Mouse (Mus musculus) liver, embryonic 15.5 days (tissue): ENCODE measurements around the gene Parva. TPM values are rescaled to one million over a fixed set of nuclear protein-coding genes. Genes with fewer than 3 reads are reported as not detected.

ENCODE experiments used
- ATAC-seq: fragments of 200-750 bp; cut with Nextera tagmentation; 2 replicates; pipeline ENCODE4 v1.8.0; 2017; ENCODE audit warnings: moderate number of reproducible peaks, mild to moderate bottlenecking, moderate library complexity; ENCODE audit not compliant: insufficient read depth
- H3K27ac ChIP-seq: fragments of 300-500 bp; sonication (generic); replicated peaks from 2 replicates; pipeline ENCODE4 v1.5.1; 2015; ENCODE audit warnings: mild to moderate bottlenecking, inconsistent platforms
- H3K27me3 ChIP-seq: fragments of 300-500 bp; sonication (generic); 2 replicates; pipeline ENCODE4 v1.6.1; 2015; ENCODE audit warnings: mild to moderate bottlenecking, inconsistent platforms
- H3K36me3 ChIP-seq: fragments of 300-500 bp; sonication (generic); replicated peaks from 2 replicates; pipeline ENCODE4 v1.6.1; 2015; ENCODE audit warnings: moderate library complexity, mild to moderate bottlenecking, inconsistent platforms
- H3K4me1 ChIP-seq: fragments of 300-500 bp; sonication (generic); replicated peaks from 2 replicates; pipeline ENCODE4 v1.6.1; 2015; ENCODE audit warnings: inconsistent platforms
- H3K4me2 ChIP-seq: fragments of 300-500 bp; sonication (generic); 2 replicates; pipeline ENCODE4 v1.6.1; 2015; ENCODE audit warnings: moderate library complexity, mild to moderate bottlenecking, inconsistent platforms
- H3K4me3 ChIP-seq: fragments of 300-500 bp; sonication (generic); replicated peaks from 2 replicates; pipeline ENCODE4 v1.5.1; 2015; ENCODE audit warnings: mild to moderate bottlenecking, inconsistent platforms
- H3K9ac ChIP-seq: fragments of 300-500 bp; sonication (generic); 2 replicates; pipeline ENCODE4 v1.6.1; 2015; ENCODE audit warnings: moderate library complexity, mild to moderate bottlenecking, inconsistent platforms
- H3K9me3 ChIP-seq: fragments of 300-500 bp; sonication (generic); replicated peaks from 2 replicates; pipeline ENCODE4 v1.6.1; 2016; ENCODE audit warnings: inconsistent platforms
- WGBS: fragments of 180-500 bp; shearing (Covaris S2); methylation state at CpG from one replicate; pipeline ENCODE4 v1.1.7; 2015; ENCODE audit warnings: mixed read lengths; ENCODE audit not compliant: insufficient replicate concordance; 5-methylcytosine and 5-hydroxymethylcytosine counted together
- polyA plus RNA-seq: library from polyadenylated mRNA; unstranded; fragments of >200 nt; fragmentation: Nextera tagmentation; extraction: Ambion mirVana; gene quantifications from 2 replicates; pipeline ENCODE4 v1.2.1, GENCODE M21; 2015

Gene Parva
- polyA plus RNA-seq, 1 experiment from 2014 or later, result 7.4 TPM

DNA sequence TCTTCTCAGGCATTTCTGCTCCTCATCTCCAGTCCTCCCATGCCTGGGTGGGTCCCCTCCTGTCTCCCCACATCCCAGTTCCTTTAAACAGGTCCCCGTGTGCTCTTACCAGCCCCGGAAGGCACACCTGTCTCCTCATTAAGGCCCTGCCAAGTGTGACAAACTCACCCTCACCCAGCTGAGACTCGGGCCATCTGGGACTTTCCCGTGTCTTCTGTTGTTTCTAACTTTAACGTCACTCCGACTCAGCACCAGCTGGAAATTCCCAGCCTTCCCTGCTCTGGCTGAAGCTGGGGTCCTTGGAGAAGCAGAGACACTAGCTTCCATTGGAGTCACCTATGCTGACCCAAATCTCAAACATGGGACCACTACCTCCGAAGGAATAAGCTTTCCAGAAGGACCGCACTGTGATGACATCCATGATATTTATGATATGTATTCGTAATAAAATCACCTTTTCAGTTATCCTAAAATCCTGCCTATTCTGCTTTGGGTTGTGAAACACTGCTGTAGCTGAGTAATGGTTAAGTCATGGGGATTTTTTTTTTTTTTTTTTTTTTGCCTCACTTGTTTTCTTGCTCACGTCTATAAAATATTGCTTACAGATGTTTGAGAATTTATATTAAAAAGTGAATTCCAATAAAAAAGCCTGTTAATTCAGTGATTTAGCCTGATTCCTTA lies 72.3 kb downstream of the Parva start:
- Histone ChIP-seq H3K4me2 (no peak overlapping the region), H3K4me1 (no peaks in the 10 kb centered on the region; the same call in 1 of the 2 replicates), H3K36me3 (no peaks in the 10 kb centered on the region), H3K27ac (no peak overlapping the region), H3K4me3 (no peak overlapping the region), H3K27me3 (no peaks in the 10 kb centered on the region), H3K9me3 (no peaks in the 10 kb centered on the region), H3K9ac (no peak overlapping the region)
- ATAC-seq, result no peak
- WGBS, result 44% methylated on average over 10 of the region's 10 CpGs

GRCm38 (mm10) chr7:112500134-112500490 lies 72.8 kb downstream of the Parva start:
- no peak overlapping the region for H3K9ac ChIP-seq
- H3K9me3 ChIP-seq, result no peaks in the 10 kb centered on the region
- H3K4me1 ChIP-seq, result no peaks in the 10 kb centered on the region; the same call in 1 of the 2 replicates
- no peak overlapping the region for H3K27ac ChIP-seq
- H3K27me3 ChIP-seq, result no peaks in the 10 kb centered on the region
- WGBS, result 11% methylated on average over 7 of the region's 7 CpGs
- ATAC-seq, result no peak
- no peak overlapping the region for H3K4me2 ChIP-seq
- H3K36me3 ChIP-seq, result no peaks in the 10 kb centered on the region
- H3K4me3 ChIP-seq, result no peak overlapping the region

- H3K36me3 ChIP-seq, result no peaks in the 10 kb centered on the region
- H3K4me3 ChIP-seq, result no peak overlapping the region
- 50% methylated on average over 18 of the region's 18 CpGs for WGBS
- peaks cover 4% of the 10 kb centered on the region; the same call in 1 of the 2 replicates for H3K4me1 ChIP-seq
- no peak overlapping the region for H3K4me2 ChIP-seq
- no peak overlapping the region for H3K27ac ChIP-seq
- H3K9ac ChIP-seq, result no peak overlapping the region
- no peak for ATAC-seq
- H3K27me3 ChIP-seq, result no peaks in the 10 kb centered on the region
- no peaks in the 10 kb centered on the region for H3K9me3 ChIP-seq
Measured at GRCm38 (mm10) chr7:112502050-112502809, 74.9 kb downstream of the Parva start.

GRCm38 (mm10) chr7:112502845-112503244 lies 75.5 kb downstream of the Parva start:
- WGBS, result 49% methylated on average over 5 of the region's 5 CpGs
- H3K9me3 ChIP-seq, result no peaks in the 10 kb centered on the region
- H3K4me1 ChIP-seq, result peaks cover 4% of the 10 kb centered on the region; the same call in 1 of the 2 replicates
- H3K27ac ChIP-seq, result no peak overlapping the region
- H3K36me3 ChIP-seq, result no peaks in the 10 kb centered on the region
- H3K27me3 ChIP-seq, result no peaks in the 10 kb centered on the region
- ATAC-seq, result no peak
- H3K4me2 ChIP-seq, result no peak overlapping the region
- H3K4me3 ChIP-seq, result no peak overlapping the region
- no peak overlapping the region for H3K9ac ChIP-seq

DNA sequence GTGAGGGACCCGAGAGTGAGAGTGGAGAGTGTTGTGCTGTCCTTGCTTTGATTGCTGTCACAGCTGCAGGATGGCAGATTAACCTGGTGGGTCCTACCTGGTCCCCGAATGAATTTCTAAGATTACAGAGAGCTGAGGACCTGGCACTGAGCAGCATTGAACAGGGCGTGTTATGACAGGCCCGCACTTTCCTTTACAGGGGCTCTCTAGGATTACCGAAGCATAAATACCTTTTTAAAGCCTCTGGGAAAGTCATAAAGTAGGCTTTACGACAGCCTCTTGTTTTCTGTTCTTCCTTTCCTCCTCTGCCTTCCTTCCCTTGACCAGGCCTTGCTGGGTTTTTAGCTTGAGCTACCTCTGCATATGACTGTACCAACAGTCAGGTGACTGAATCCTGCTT lies 76.1 kb downstream of the Parva start:
- Histone ChIP-seq H3K4me3 (no peak overlapping the region), H3K27me3 (no peaks in the 10 kb centered on the region), H3K36me3 (no peaks in the 10 kb centered on the region), H3K4me2 (no peak overlapping the region), H3K4me1 (peaks cover 4% of the 10 kb centered on the region; the same call in 1 of the 2 replicates), H3K27ac (no peak overlapping the region), H3K9me3 (no peaks in the 10 kb centered on the region), H3K9ac (no peak overlapping the region)
- no peak for ATAC-seq
- WGBS, result 57% methylated on average over 6 of the region's 6 CpGs

- ATAC-seq, result no peak
- Histone ChIP-seq H3K9ac (no peak overlapping the region), H3K9me3 (no peaks in the 10 kb centered on the region), H3K4me3 (no peak overlapping the region), H3K4me1 (peaks cover 4% of the 10 kb centered on the region; the same call in 1 of the 2 replicates), H3K36me3 (no peaks in the 10 kb centered on the region), H3K4me2 (no peak overlapping the region), H3K27me3 (no peaks in the 10 kb centered on the region), H3K27ac (no peak overlapping the region)
- 23% methylated on average over 3 of the region's 3 CpGs for WGBS
Measured at GRCm38 (mm10) chr7:112503917-112504316, 76.6 kb downstream of the Parva start.

- Histone ChIP-seq H3K4me1 (0 out of 2 replicates have a peak, but pooled peaks cover 6% of the 10 kb centered on the region), H3K36me3 (no peaks in the 10 kb centered on the region), H3K4me2 (no peak overlapping the region), H3K4me3 (no peak overlapping the region), H3K27ac (no peak overlapping the region), H3K27me3 (no peaks in the 10 kb centered on the region), H3K9me3 (no peaks in the 10 kb centered on the region), H3K9ac (no peak overlapping the region)
- ATAC-seq, result no peak
- WGBS, result 60% methylated on average over 8 of the region's 8 CpGs
Measured at GRCm38 (mm10) chr7:112509107-112509506, 81.8 kb downstream of the Parva start.

- Histone ChIP-seq H3K27ac (no peak overlapping the region), H3K9ac (no peak overlapping the region), H3K36me3 (no peaks in the 10 kb centered on the region), H3K4me3 (no peak overlapping the region), H3K4me2 (no peak overlapping the region), H3K4me1 (0 out of 2 replicates have a peak, but pooled peaks cover 6% of the 10 kb centered on the region), H3K9me3 (no peaks in the 10 kb centered on the region), H3K27me3 (no peaks in the 10 kb centered on the region)
- 48% methylated on average over 10 of the region's 10 CpGs for WGBS
- ATAC-seq, result no peak
Measured at GRCm38 (mm10) chr7:112510336-112511048, 83.2 kb downstream of the Parva start.

- Histone ChIP-seq H3K27ac (no peak overlapping the region), H3K9ac (no peak overlapping the region), H3K4me1 (0 out of 2 replicates have a peak, but pooled peaks cover 5% of the 10 kb centered on the region), H3K27me3 (no peaks in the 10 kb centered on the region), H3K9me3 (no peaks in the 10 kb centered on the region), H3K36me3 (no peaks in the 10 kb centered on the region), H3K4me3 (no peak overlapping the region), H3K4me2 (no peak overlapping the region)
- 63% methylated on average over 8 of the region's 8 CpGs for WGBS
- no peak for ATAC-seq
Measured at GRCm38 (mm10) chr7:112511309-112511708, 84.0 kb downstream of the Parva start.

GRCm38 (mm10) chr7:112512257-112512656 lies 85.0 kb downstream of the Parva start:
- no peaks in the 10 kb centered on the region for H3K27me3 ChIP-seq
- no peak overlapping the region for H3K27ac ChIP-seq
- 0 out of 2 replicates have a peak, but pooled peaks cover 3% of the 10 kb centered on the region for H3K4me1 ChIP-seq
- WGBS, result 33% methylated on average over 3 of the region's 3 CpGs
- ATAC-seq, result no peak
- no peak overlapping the region for H3K4me3 ChIP-seq
- H3K9me3 ChIP-seq, result no peaks in the 10 kb centered on the region
- no peaks in the 10 kb centered on the region for H3K36me3 ChIP-seq
- H3K4me2 ChIP-seq, result no peak overlapping the region
- H3K9ac ChIP-seq, result no peak overlapping the region

GRCm38 (mm10) chr7:112512895-112513294 lies 85.6 kb downstream of the Parva start:
- H3K27ac ChIP-seq, result no peak overlapping the region
- ATAC-seq, result no peak
- no peak overlapping the region for H3K4me3 ChIP-seq
- no peaks in the 10 kb centered on the region for H3K9me3 ChIP-seq
- no peak overlapping the region for H3K4me2 ChIP-seq
- H3K27me3 ChIP-seq, result no peaks in the 10 kb centered on the region
- WGBS, result 76% methylated on average over 1 of the region's 1 CpGs
- H3K9ac ChIP-seq, result no peak overlapping the region
- H3K36me3 ChIP-seq, result no peaks in the 10 kb centered on the region
- H3K4me1 ChIP-seq, result 0 out of 2 replicates have a peak, but pooled peaks cover 3% of the 10 kb centered on the region
